Comparison of ENCODE assay signal across 19 mouse cellular contexts in the genomic region with DNA sequence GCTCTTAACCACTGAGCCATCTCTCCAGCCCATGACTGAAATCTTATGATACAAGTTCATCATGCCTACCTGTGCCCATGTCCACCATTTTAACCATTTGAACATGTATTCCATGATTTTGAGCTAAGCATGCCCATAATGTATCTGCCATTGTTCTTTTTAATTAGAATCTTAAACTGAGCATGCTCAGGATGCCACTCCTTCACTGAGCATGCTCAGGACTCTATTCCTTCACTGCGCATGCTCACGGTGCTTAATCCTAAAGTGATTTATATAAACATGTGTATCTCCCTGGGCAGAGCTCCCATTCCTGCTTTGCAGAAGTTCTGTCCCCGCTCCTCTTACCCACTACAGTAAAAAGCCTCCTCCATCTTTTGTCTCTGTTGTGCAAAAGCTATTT. TPM values are rescaled to one million over a fixed set of nuclear protein-coding genes. Genes with fewer than 3 reads are reported as not detected.
DNase-seq lines count a peak whose midpoint lies in the region; ATAC-seq lines count a peak whose summit lies in the region.
"Had no signal": no experiment of that assay in that cellular context is flagged by ENCODE, and none has a peak within 500 bp of the region (broad histone marks: within the 10 kb centered on the region; RNA-seq: fewer than 3 reads in every experiment).

No protein-coding gene starts in this region.

- no peaks in the 10 kb centered on the region for H3K9me3 ChIP-seq in forebrain, embryonic 10.5 days
- no peaks in the 10 kb centered on the region for H3K9me3 ChIP-seq in forebrain, embryonic 15.5 days
- no peaks in the 10 kb centered on the region for H3K9me3 ChIP-seq in midbrain, embryonic 15.5 days
- no peaks in the 10 kb centered on the region for H3K9me3 ChIP-seq in midbrain, embryonic 10.5 days (replicated peaks)
- H3K9me3 ChIP-seq in liver, embryonic 11.5 days (ENCODE audit: control insufficient read depth, low read length), result no peaks in the 10 kb centered on the region
- H3K9me3 ChIP-seq: embryonic facial prominence, embryonic 12.5 days; heart, embryonic 15.5 days; hindbrain, embryonic 13.5 days had no signal

- WGBS in forebrain, embryonic 10.5 days, result 88% methylated on average over 3 of the region's 3 CpGs
- 87% methylated on average over 3 of the region's 3 CpGs for WGBS in forebrain, embryonic 15.5 days
- 85% methylated on average over 3 of the region's 3 CpGs for WGBS in midbrain, embryonic 15.5 days
- 88% methylated on average over 3 of the region's 3 CpGs for WGBS in midbrain, embryonic 10.5 days
- 83% methylated on average over 3 of the region's 3 CpGs for WGBS in liver, embryonic 11.5 days

- H3K9ac ChIP-seq in forebrain, embryonic 15.5 days (replicated peaks), result no peak overlapping the region
- no peak overlapping the region for H3K9ac ChIP-seq in midbrain, embryonic 15.5 days
- no peak overlapping the region for H3K9ac ChIP-seq in liver, embryonic 11.5 days (ENCODE audit: low read depth, low read length)
- H3K9ac ChIP-seq: embryonic facial prominence, embryonic 12.5 days; heart, embryonic 15.5 days; hindbrain, embryonic 13.5 days had no signal

- H3K36me3 ChIP-seq in forebrain, embryonic 10.5 days (replicated peaks), result no peaks in the 10 kb centered on the region
- no peaks in the 10 kb centered on the region for H3K36me3 ChIP-seq in forebrain, embryonic 15.5 days
- H3K36me3 ChIP-seq in midbrain, embryonic 15.5 days (replicated peaks), result no peaks in the 10 kb centered on the region
- no peaks in the 10 kb centered on the region for H3K36me3 ChIP-seq in midbrain, embryonic 10.5 days
- H3K36me3 ChIP-seq in liver, embryonic 11.5 days (ENCODE audit: control insufficient read depth, insufficient read depth, low read length), result no peaks in the 10 kb centered on the region
- H3K36me3 ChIP-seq: embryonic facial prominence, embryonic 12.5 days; heart, embryonic 15.5 days; hindbrain, embryonic 13.5 days had no signal

- ATAC-seq in forebrain, embryonic 15.5 days (replicated peaks), result no peak
- 0 out of 2 replicates have a peak, but pooled peaks have one; percentile 34 for ATAC-seq in frontal cortex, adult (ENCODE audit: low TSS enrichment)
- ATAC-seq in midbrain, embryonic 15.5 days (replicated peaks), result peak; percentile 44
- ATAC-seq in liver, embryonic 11.5 days (replicated peaks; ENCODE audit: low FRiP score), result no peak
- ATAC-seq: CD4-positive, CD25-positive, alpha-beta regulatory T cell, adult 4 months; intestine, embryonic 16.5 days; Patski had no signal

- peak; percentile 1 for DNase-seq in forebrain, embryonic 10.5 days (ENCODE audit: extremely low spot score, low spot score)
- no peak for DNase-seq in frontal cortex, adult 2 months (ENCODE audit: extremely low spot score in 1 of 2, low spot score in 1 of 2)
- no peak for DNase-seq in midbrain, embryonic 10.5 days (ENCODE audit: low spot score)
- DNase-seq in liver, embryonic 11.5 days (ENCODE audit: low spot score), result no peak
- DNase-seq: adrenal gland, postnatal 25 days; B cell, adult 2 months; cerebellum, adult 11-12 months; gastrocnemius, postnatal 25 days had no signal

- no peak overlapping the region for H3K4me3 ChIP-seq in forebrain, embryonic 10.5 days
- H3K4me3 ChIP-seq in forebrain, embryonic 15.5 days, result no peak overlapping the region
- H3K4me3 ChIP-seq in midbrain, embryonic 15.5 days, result no peak overlapping the region
- no peak overlapping the region for H3K4me3 ChIP-seq in midbrain, embryonic 10.5 days
- no peak overlapping the region for H3K4me3 ChIP-seq in liver, embryonic 11.5 days (ENCODE audit: low read depth, low read length)
- H3K4me3 ChIP-seq: embryonic facial prominence, embryonic 12.5 days; heart, embryonic 15.5 days; hindbrain, embryonic 13.5 days had no signal

- no peak overlapping the region for H3K27ac ChIP-seq in forebrain, embryonic 10.5 days
- no peak overlapping the region for H3K27ac ChIP-seq in forebrain, embryonic 15.5 days (replicated peaks)
- H3K27ac ChIP-seq in midbrain, embryonic 15.5 days, result no peak overlapping the region
- H3K27ac ChIP-seq in midbrain, embryonic 10.5 days (replicated peaks), result no peak overlapping the region
- H3K27ac ChIP-seq in liver, embryonic 11.5 days (ENCODE audit: low read depth, low read length), result no peak overlapping the region
- H3K27ac ChIP-seq: embryonic facial prominence, embryonic 12.5 days; heart, embryonic 15.5 days; hindbrain, embryonic 13.5 days had no signal

- H3K4me2 ChIP-seq in forebrain, embryonic 15.5 days (replicated peaks), result no peak overlapping the region
- no peak overlapping the region for H3K4me2 ChIP-seq in midbrain, embryonic 15.5 days
- H3K4me2 ChIP-seq in liver, embryonic 11.5 days, result no peak overlapping the region
- H3K4me2 ChIP-seq: embryonic facial prominence, embryonic 12.5 days; heart, embryonic 11.5 days; heart, embryonic 15.5 days; hindbrain, embryonic 13.5 days had no signal

- H3K4me1 ChIP-seq in forebrain, embryonic 10.5 days, result no peaks in the 10 kb centered on the region
- H3K4me1 ChIP-seq in forebrain, embryonic 15.5 days, result no peaks in the 10 kb centered on the region
- peaks cover 3% of the 10 kb centered on the region; the same call in 1 of the 2 replicates for H3K4me1 ChIP-seq in midbrain, embryonic 15.5 days
- H3K4me1 ChIP-seq in midbrain, embryonic 10.5 days, result 0 out of 2 replicates have a peak, but pooled peaks cover 3% of the 10 kb centered on the region
- no peaks in the 10 kb centered on the region for H3K4me1 ChIP-seq in liver, embryonic 11.5 days (replicated peaks; ENCODE audit: control insufficient read depth, insufficient read depth, low read length)
- H3K4me1 ChIP-seq: embryonic facial prominence, embryonic 12.5 days; heart, embryonic 15.5 days had no signal

- H3K27me3 ChIP-seq in forebrain, embryonic 10.5 days (ENCODE audit: poor library complexity, severe bottlenecking), result no peaks in the 10 kb centered on the region
- no peaks in the 10 kb centered on the region; the same call in 1 of the 2 replicates for H3K27me3 ChIP-seq in forebrain, embryonic 15.5 days
- H3K27me3 ChIP-seq in midbrain, embryonic 15.5 days (replicated peaks), result no peaks in the 10 kb centered on the region
- no peaks in the 10 kb centered on the region for H3K27me3 ChIP-seq in midbrain, embryonic 10.5 days (ENCODE audit: low read depth, poor library complexity, severe bottlenecking)
- H3K27me3 ChIP-seq in liver, embryonic 11.5 days (replicated peaks; ENCODE audit: control insufficient read depth, insufficient read depth, low read length), result no peaks in the 10 kb centered on the region
- H3K27me3 ChIP-seq: embryonic facial prominence, embryonic 12.5 days; heart, embryonic 15.5 days; hindbrain, embryonic 13.5 days had no signal

RNA-seq across cellular contexts. Expression of a gene that starts 31.3 kb away (rescaled TPM):
- polyA plus RNA-seq in forebrain, embryonic 10.5 days (2016; fragmentation: Nextera tagmentation; extraction: Ambion mirVana), result 1.5 and 1.7 TPM in 2 replicates
- 2.3 and 2.6 TPM in 2 replicates for polyA plus RNA-seq in forebrain, embryonic 15.5 days (2015; fragmentation: Nextera tagmentation; extraction: Ambion mirVana)
- polyA plus RNA-seq in frontal cortex, adult 2 months (2012; rRNA removed), result 3.0 and 3.4 TPM in 2 replicates
- 5.1 and 6.0 TPM in 2 replicates for polyA plus RNA-seq in midbrain, embryonic 15.5 days (2015; fragmentation: Nextera tagmentation; extraction: Ambion mirVana)
- 15.7 and 21.8 TPM in 2 replicates for polyA plus RNA-seq in midbrain, embryonic 10.5 days (2016; fragmentation: Nextera tagmentation; extraction: Ambion mirVana)
- polyA plus RNA-seq in liver, embryonic 11.5 days (2014; fragmentation: Nextera tagmentation; extraction: Ambion mirVana), result 0.22 TPM in 1 of 2 replicates, not detected in the other
- polyA plus RNA-seq: CD4-positive, CD25-positive, alpha-beta regulatory T cell, adult 4 months; kidney, adult 2 months; Patski had no signal

Comparison
In these comparisons a context has a peak if more than half of its experiments do, and no peak if none do; other contexts are left out.
1. ATAC-seq: peak in frontal cortex, adult (single experiment) and midbrain, embryonic 15.5 days (single experiment); none in forebrain, embryonic 15.5 days (single experiment) and liver, embryonic 11.5 days (single experiment).